Mouse (Mus musculus) regulatory T cell (primary cell): ENCODE data around the gene Rnaseh2a.

Experiments used
- in situ Hi-C: fragments of 300-600 bp; cut with MboI, MseI; formaldehyde crosslinking; loops from one replicate; pipeline ENCODE4 v1.15.1; 2025; ENCODE audit warnings: high pct_unique_total_duplicates

The Rnaseh2a gene

GRCm38 (mm10) chr8:84984294-84985048 is 14.9 kb upstream of the Rnaseh2a start:
- in situ Hi-C loops: loop anchor here (10.0 kb wide), 1 partner anchor 1240 kb away; the partner anchor contains the start of gene Adgre5

DNA sequence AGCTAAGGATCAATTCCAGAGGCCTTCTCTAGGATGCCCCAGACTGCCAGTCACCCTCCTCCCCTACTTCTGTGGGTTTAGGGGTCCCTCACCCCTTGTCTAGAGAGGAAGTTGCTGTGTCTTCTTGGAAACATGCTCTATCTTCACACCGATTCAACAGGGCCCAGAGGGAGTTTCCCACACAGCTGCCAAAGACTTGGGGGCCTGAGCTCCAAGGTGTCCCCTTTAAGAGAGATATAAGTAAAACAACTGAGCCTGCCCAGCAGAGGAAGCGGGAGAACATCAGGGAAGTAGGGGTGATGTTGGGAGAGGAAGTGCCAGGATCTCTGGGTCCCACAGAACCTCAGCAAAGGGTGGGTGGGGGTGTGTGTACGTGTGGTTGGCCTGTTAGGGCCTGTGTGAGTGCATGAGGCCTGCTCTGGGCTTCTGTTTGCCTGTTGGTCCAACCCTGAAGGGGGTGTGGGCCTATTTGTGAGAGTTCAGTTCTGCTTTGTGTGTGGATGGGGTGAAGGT is 13.0 kb upstream of the Rnaseh2a start:
- in situ Hi-C loops: loop anchor here (10.0 kb wide), 1 partner anchor 1238 kb away; the partner anchor contains the start of gene Adgre5

DNA sequence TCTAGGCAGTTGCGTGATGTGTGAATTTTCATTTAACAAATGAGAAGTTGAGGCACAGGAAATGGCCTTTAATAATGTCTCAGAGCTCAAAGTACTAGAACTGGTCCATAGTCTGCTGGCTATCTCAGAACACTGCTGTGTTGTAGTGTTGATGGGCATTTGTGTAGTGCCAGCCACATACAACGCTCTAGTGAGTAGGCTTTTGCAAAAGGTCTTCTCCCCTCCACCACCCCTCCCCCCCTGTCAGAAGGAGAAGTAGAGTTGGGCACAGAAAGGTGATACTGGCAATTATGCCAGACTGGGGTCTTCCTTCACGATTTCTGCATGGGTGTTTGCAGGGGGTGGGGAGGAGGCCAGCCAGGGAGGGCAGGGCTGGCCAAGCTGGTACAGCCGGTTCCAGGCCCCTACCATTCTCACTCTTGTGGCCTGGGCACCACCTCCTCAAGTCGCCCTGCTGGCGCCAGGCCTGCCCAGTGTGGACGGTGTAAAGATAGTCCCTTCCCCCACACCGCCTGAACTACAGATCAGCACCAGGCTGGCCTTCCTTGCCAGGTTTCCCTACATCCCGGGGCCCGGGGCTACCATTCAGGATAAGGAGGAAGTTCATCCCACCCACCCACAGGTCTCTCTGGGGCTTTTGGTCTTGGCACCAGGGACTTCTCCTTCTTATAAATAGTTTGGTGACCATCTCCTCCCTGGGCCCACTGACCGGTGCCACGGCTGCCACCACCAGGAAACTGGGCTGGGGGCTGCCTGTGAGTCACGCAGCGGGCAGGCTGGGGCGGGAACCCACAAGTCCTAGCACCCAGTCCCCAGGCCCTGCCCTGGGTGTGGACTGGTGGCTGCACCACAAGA is 12.3 kb upstream of the Rnaseh2a start:
- in situ Hi-C loops: loop anchor here (10.0 kb wide), 1 partner anchor 1237 kb away; the partner anchor contains the start of gene Adgre5

DNA sequence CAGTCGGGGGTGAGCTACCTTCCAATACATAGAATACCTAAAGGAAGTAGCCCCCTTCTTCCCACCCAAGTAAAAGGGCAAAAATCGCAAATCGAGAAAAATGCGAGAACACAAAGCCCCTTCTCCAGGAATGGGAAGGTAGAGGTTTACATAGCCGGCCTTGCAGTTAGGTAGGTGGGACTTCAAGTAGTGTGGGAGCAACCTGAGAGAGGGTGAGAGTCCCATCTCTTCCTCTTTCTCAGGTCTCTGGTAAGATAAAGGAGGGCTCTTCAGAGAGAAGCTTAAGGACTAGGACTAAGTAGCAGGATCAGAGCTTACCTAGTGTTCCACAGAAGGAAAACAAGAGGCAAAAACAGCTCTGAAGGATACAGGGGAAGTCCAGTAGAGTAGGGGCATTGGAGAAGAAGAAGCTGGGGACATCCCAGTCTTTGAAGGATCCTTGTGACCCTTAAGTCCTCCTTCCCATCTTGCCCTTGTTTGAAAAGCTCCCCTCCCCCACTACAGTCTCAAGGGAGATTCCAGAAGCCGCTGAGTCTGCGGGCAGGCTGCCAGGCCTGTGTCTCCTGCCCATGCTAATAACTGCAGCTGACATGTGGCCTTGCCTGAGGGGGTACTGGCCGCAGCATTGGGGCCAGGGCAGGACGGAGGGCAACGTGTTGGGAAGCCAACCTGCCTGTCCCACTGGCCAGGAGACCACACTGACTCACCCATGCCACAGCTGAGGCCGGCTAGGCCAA is 11.2 kb upstream of the Rnaseh2a start:
- in situ Hi-C loops: loop anchor here (10.0 kb wide), 1 partner anchor 1236 kb away; the partner anchor contains the start of gene Adgre5

GRCm38 (mm10) chr8:84979599-84980421 is 10.2 kb upstream of the Rnaseh2a start:
- in situ Hi-C loops: loop anchor here (5.0 to 10.0 kb wide), 2 partner anchors 318 to 1235 kb away; partner anchors contain the start of genes Adgre5 and Ier2

DNA sequence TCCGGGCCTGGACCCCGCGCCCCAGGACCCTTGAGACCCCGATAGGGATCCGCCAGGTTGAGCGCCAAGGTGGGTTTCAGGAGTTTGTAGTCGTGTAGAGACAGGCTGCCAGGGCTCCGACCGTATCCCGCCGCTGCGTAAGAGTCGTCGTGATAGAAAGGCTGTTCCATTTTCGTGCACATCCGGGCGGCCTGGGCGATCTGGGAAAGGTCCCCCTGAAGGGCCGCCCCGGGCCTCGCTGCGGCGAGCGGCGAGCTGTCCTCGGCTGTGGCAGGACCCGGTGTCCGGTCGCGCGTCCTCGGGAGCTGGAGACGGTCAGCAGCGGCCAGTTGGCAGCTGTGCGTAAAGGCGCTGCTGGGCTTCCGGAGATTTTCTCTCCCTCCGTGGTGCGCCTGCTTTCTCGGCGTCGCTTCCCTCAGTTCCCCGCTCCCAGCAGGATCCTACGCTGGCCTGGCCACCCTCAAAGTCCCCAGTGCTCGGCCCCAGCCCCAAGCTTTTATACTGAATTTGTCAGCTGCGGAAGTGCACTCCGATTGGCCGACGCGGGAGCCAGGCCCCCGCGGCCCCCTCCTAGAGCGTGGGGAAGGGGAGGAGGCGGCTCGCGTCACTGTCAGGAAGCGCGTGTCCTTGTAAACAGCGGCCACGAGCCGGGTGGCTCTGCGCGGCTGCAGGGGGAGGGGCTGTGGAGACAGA is 8.8 kb upstream of the Rnaseh2a start, which contains the start of gene Junb:
Junb (minus strand) TSS at position 471 of the 693 bp plus-strand sequence.
- in situ Hi-C loops: loop anchor here (5.0 kb wide), 1 partner anchor 316 kb away; the partner anchor contains the start of gene Ier2

DNA sequence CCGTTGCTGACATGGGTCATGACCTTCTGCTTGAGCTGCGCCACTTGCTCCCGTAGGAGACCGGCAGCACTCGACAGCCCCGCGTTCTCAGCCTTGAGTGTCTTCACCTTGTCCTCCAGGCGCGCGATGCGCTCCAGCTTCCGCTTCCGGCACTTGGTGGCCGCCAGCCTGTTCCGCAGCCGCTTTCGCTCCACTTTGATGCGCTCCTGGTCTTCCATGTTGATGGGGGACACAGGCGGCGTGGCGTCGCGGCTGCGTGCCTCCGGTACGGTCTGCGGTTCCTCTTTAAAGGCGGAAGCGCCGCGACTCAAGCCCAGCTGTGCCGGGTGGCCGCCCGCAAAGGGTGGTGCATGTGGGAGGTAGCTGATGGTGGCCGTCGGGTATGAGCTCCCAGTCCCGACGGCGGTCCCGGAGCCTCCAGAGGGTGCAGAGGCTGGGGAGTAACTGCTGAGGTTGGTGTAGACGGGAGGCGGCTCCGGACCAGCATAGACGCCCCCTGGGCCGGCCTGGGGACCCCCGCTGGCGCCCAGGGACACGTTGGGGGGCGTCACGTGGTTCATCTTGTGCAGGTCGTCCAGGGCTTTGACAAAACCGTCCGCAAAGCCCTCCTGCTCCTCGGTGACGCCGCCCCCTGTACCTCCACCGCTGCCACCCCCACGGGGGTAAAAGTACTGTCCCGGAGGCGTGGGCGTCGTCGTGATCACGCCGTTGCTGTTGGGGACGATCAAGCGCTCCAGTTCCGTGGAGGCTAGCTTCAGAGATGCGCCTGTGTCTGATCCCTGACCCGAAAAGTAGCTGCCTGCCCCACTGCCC is 8.1 kb upstream of the Rnaseh2a start:
- in situ Hi-C loops: loop anchor here (5.0 kb wide), 1 partner anchor 315 kb away; the partner anchor contains the start of gene Ier2

GRCm38 (mm10) chr8:84976763-84977434 is 7.3 kb upstream of the Rnaseh2a start:
- in situ Hi-C loops: loop anchor here (5.0 kb wide), 1 partner anchor 315 kb away; the partner anchor contains the start of gene Ier2

- in situ Hi-C loops: loop anchor here (5.0 kb wide), 1 partner anchor 314 kb away; the partner anchor contains the start of gene Ier2
These were observed 6.6 kb upstream of the Rnaseh2a start for GRCm38 (mm10) chr8:84976031-84976762.

- in situ Hi-C loops: loop anchor here (5.0 kb wide), 1 partner anchor 313 kb away; the partner anchor contains the start of gene Ier2
These were observed 5.9 kb upstream of the Rnaseh2a start for GRCm38 (mm10) chr8:84975434-84975833.

- in situ Hi-C loops: loop anchor here (5.0 kb wide), 2 partner anchors 103 to 312 kb away; partner anchors contain the start of gene Ier2
These were observed 5.1 kb upstream of the Rnaseh2a start for GRCm38 (mm10) chr8:84974543-84975142.

DNA sequence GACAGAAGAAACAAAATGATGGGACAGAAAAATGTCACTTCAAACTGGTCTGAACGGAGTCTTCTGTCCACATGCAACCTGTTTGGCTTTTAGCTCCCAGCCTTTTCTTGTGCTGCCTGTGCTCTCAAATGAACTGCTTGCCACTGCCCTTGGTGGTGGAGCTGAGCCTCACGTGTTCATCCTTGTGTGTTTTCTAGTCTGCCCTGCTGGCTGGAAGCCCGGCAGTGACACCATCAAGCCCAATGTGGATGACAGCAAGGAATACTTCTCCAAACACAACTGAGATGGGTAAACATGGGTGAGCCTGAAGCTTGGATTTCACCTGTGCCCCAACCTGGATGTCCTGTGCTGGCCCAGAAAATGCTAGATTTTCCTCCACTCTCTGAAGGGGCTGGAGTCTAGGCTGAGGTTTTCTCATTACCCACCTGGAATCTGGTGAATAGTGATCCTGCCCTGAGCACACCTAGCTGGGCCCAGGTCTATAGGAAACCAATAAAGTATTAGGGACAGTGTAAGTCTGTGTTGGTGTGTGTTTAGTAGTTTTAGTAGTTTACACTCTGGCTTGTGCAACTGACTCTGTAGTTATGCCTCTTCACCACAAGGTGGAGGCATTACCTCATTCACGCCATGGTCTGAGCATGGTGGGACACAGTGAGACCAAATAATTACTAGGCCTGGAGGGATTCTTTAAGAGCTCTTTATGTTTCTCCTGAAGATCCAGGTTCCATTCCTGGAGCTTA is 4.4 kb upstream of the Rnaseh2a start:
- in situ Hi-C loops: loop anchor here (5.0 kb wide), 1 partner anchor 103 kb away; no protein-coding TSS in a partner anchor

- in situ Hi-C loops: loop anchor here (5.0 kb wide), 1 partner anchor 104 kb away; no protein-coding TSS in a partner anchor
These were observed 3.5 kb upstream of the Rnaseh2a start for GRCm38 (mm10) chr8:84973079-84973478.

- in situ Hi-C loops: loop anchor here (5.0 kb wide), 1 partner anchor 106 kb away; no protein-coding TSS in a partner anchor
These were observed 1.3 kb upstream of the Rnaseh2a start for GRCm38 (mm10) chr8:84970913-84971312.

- in situ Hi-C loops: loop anchor here (5.0 kb wide), 1 partner anchor 107 kb away; no protein-coding TSS in a partner anchor
These were observed 696 bp upstream of the Rnaseh2a start for GRCm38 (mm10) chr8:84970135-84970790.
